Mouse (Mus musculus): ENCODE measurements around the gene Tbcc. TPM values are rescaled to one million over a fixed set of nuclear protein-coding genes. Genes with fewer than 3 reads are reported as not detected.
A peak's percentile ranks its signal among the peaks of the same experiment; 100 is the strongest.
"Not testable (repeated sequence)": the region's sequence is repeated elsewhere in the genome, so short reads cannot be mapped to it uniquely, and the experiment has no call there.

The Tbcc gene
- polyA plus RNA-seq (2014; fragmentation: Nextera tagmentation; extraction: Ambion mirVana): 43.5 and 43.7 TPM in 2 replicates

DNA sequence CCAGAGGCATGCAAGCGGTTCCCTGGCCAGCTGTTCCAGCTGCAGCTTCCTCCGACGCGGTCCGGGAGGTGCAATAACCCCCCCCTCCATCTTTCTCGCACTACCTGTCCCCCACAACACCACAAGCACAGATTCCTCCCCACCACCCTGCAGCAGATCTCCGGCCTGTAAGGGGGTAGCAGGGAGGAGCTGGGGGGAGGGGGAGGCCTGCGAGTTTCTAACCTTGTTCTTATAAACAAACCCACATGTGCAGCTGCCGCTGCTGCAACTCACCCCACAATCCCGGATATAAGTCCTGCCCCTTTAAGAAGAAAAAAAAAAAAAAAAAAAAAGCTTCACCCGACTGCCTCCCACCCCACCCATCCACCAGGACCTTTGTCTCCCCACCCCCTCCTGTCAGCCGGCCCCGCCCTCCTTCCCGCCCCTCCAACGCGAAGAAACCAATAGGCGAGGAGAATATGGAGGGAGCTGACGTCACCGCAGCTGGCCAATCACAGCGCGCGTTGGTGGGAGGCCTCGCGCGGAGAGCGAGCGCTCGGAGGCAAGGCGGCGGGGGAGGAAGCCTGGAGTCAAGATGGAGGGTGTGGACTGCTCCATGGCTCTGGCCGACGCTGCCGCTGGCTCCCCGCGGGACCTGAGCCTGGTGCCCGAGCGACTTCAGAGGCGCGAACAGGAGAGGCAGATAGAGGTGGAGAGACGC, at the start of gene Tbcc:
Gene Tbcc, plus strand, starts transcription at position 569 of the 700 bp plus-strand sequence.
- peak; percentile 94 for DNase-seq (ENCODE audit: low spot score)
- H3K27me3 ChIP-seq (replicated peaks; ENCODE audit: control insufficient read depth, insufficient read depth, low read length): no peaks in the 10 kb centered on the region
- H3K4me3 ChIP-seq (ENCODE audit: low read depth, low read length): peak within 1 kb of the TSS; percentile 94
- peak within 1 kb of the TSS; percentile 91 for H3K9ac ChIP-seq (ENCODE audit: low read depth, low read length)
- H3K4me2 ChIP-seq: peak within 1 kb of the TSS; percentile 99
- no peaks in the 10 kb centered on the region for H3K9me3 ChIP-seq (ENCODE audit: control insufficient read depth, low read length)
- H3K27ac ChIP-seq (ENCODE audit: low read depth, low read length): peak within 1 kb of the TSS; percentile 93
- under 1% methylated on average over 40 of the region's 40 CpGs for WGBS
- peaks cover 7% of the 10 kb centered on the region for H3K36me3 ChIP-seq (ENCODE audit: control insufficient read depth, insufficient read depth, low read length)
- peak; percentile 87 for ATAC-seq (replicated peaks; ENCODE audit: low FRiP score)
- H3K4me1 ChIP-seq (replicated peaks; ENCODE audit: control insufficient read depth, insufficient read depth, low read length): peaks cover 35% of the 10 kb centered on the region

DNA sequence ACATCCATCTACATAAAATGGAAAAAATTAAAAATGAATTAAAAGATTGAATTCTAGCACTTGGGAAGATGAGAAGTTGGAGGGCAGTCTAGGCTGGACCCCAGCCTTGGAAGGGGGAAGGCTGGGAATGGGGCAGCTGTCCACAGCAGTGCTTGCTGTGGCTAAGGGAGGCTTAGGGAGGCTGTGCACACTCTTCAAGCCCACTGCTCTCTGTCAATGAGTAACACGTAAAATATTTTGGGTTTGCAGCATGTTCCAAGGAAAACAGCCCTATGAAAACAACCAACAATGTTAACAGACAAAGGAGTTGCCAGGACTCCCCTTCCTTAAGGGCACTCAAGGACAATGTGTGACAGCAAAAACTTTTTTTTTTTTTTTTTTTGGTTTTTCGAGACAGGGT, 47.5 kb upstream of the Tbcc start:
- DNase-seq (ENCODE audit: low spot score): no peak
- Histone ChIP-seq H3K4me2 (no peak overlapping the region), H3K27me3 (replicated peaks; ENCODE audit: control insufficient read depth, insufficient read depth, low read length) (no peaks in the 10 kb centered on the region), H3K4me1 (replicated peaks; ENCODE audit: control insufficient read depth, insufficient read depth, low read length) (peaks cover 5% of the 10 kb centered on the region; the same call in 1 of the 2 replicates), H3K36me3 (ENCODE audit: control insufficient read depth, insufficient read depth, low read length) (0 out of 2 replicates have a peak, but pooled peaks cover 3% of the 10 kb centered on the region), H3K4me3 (ENCODE audit: low read depth, low read length) (no peak overlapping the region), H3K27ac (ENCODE audit: low read depth, low read length) (no peak overlapping the region; the same call in 1 of the 2 replicates), H3K9ac (ENCODE audit: low read depth, low read length) (no peak overlapping the region), H3K9me3 (ENCODE audit: control insufficient read depth, low read length) (no peaks in the 10 kb centered on the region)
- ATAC-seq (replicated peaks; ENCODE audit: low FRiP score): no peak
- 82% methylated on average over 2 of the region's 2 CpGs for WGBS

DNA sequence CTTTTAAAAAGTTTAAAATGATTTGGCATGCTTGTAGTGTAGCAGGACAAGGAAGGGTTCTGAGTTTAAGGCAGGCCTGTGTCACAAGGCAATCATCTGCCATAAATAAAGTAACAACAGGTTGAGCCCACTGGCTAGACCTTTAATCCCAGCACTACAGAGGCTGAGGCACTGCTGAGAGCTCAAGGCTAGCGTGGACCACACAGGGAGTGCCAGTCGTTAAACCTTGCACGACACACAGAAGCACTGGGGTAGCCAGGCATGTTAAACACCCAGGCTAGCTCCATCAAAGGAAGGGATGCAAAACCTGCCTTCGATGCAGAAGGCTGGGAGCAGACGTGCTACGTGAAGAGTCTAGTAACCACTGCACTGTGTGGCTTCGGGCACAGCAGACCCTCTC, 46.8 kb upstream of the Tbcc start:
- 82% methylated on average over 7 of the region's 7 CpGs for WGBS
- no peak overlapping the region for H3K4me3 ChIP-seq (ENCODE audit: low read depth, low read length)
- H3K4me2 ChIP-seq: no peak overlapping the region
- no peak overlapping the region for H3K9ac ChIP-seq (ENCODE audit: low read depth, low read length)
- no peaks in the 10 kb centered on the region for H3K27me3 ChIP-seq (replicated peaks; ENCODE audit: control insufficient read depth, insufficient read depth, low read length)
- no peak for ATAC-seq (replicated peaks; ENCODE audit: low FRiP score)
- DNase-seq (ENCODE audit: low spot score): no peak
- 0 out of 2 replicates have a peak, but pooled peaks cover 3% of the 10 kb centered on the region for H3K36me3 ChIP-seq (ENCODE audit: control insufficient read depth, insufficient read depth, low read length)
- no peaks in the 10 kb centered on the region; the same call in 1 of the 2 replicates for H3K4me1 ChIP-seq (replicated peaks; ENCODE audit: control insufficient read depth, insufficient read depth, low read length)
- no peaks in the 10 kb centered on the region for H3K9me3 ChIP-seq (ENCODE audit: control insufficient read depth, low read length)
- no peak overlapping the region for H3K27ac ChIP-seq (ENCODE audit: low read depth, low read length)

DNA sequence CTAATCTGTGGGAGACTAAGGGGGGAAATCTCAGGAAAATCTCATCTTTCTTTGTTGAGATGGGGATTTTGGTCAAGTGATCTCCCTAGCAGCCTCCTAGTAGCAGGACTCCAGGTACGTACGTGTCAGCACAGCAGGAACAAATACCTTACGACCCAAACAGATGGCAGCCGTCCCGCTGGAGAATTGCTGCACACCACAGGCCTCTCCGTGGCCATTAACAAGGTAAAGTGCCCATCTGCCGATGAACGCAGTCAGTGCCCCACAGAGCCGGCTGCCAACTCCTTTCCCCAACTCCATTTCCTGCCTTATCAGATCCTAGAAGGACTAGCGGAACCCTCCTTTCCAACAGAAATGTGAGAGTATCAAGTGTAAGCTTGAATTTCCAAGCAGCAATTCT, 45.7 kb upstream of the Tbcc start:
- Histone ChIP-seq H3K36me3 (ENCODE audit: control insufficient read depth, insufficient read depth, low read length) (0 out of 2 replicates have a peak, but pooled peaks cover 5% of the 10 kb centered on the region), H3K4me2 (no peak overlapping the region), H3K9me3 (ENCODE audit: control insufficient read depth, low read length) (no peaks in the 10 kb centered on the region), H3K27ac (ENCODE audit: low read depth, low read length) (no peak overlapping the region), H3K4me1 (replicated peaks; ENCODE audit: control insufficient read depth, insufficient read depth, low read length) (no peaks in the 10 kb centered on the region; the same call in 1 of the 2 replicates), H3K4me3 (ENCODE audit: low read depth, low read length) (no peak overlapping the region), H3K27me3 (replicated peaks; ENCODE audit: control insufficient read depth, insufficient read depth, low read length) (no peaks in the 10 kb centered on the region), H3K9ac (ENCODE audit: low read depth, low read length) (no peak overlapping the region)
- no peak for DNase-seq (ENCODE audit: low spot score)
- no peak for ATAC-seq (replicated peaks; ENCODE audit: low FRiP score)
- 78% methylated on average over 10 of the region's 10 CpGs for WGBS

DNA sequence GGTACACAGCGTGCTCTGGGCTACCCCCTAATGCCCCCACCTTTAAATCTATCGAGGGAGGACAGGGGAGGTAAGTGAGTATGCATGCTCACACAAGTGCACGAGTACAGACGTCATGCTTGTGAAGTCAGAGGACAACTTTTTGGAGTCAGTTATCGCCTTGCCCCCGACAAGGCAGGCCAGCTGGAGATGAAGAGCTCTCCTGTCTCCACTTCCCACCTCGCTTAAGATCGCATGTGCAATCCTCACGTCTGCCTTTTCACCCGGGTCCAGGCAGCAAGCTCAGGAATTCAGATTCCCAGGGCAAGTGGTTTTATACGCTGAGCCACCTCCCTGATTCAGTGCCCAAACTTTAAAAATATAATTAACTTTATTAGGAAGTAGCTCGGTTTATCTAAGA, 45.2 kb upstream of the Tbcc start:
- Histone ChIP-seq H3K4me3 (ENCODE audit: low read depth, low read length) (no peak overlapping the region), H3K4me1 (replicated peaks; ENCODE audit: control insufficient read depth, insufficient read depth, low read length) (no peaks in the 10 kb centered on the region; the same call in 1 of the 2 replicates), H3K9ac (ENCODE audit: low read depth, low read length) (no peak overlapping the region), H3K36me3 (ENCODE audit: control insufficient read depth, insufficient read depth, low read length) (0 out of 2 replicates have a peak, but pooled peaks cover 5% of the 10 kb centered on the region), H3K27ac (ENCODE audit: low read depth, low read length) (no peak overlapping the region), H3K27me3 (replicated peaks; ENCODE audit: control insufficient read depth, insufficient read depth, low read length) (no peaks in the 10 kb centered on the region), H3K9me3 (ENCODE audit: control insufficient read depth, low read length) (no peaks in the 10 kb centered on the region), H3K4me2 (no peak overlapping the region)
- DNase-seq (ENCODE audit: low spot score) (no peak), ATAC-seq (replicated peaks; ENCODE audit: low FRiP score) (no peak)
- WGBS: 82% methylated on average over 12 of the region's 12 CpGs

DNA sequence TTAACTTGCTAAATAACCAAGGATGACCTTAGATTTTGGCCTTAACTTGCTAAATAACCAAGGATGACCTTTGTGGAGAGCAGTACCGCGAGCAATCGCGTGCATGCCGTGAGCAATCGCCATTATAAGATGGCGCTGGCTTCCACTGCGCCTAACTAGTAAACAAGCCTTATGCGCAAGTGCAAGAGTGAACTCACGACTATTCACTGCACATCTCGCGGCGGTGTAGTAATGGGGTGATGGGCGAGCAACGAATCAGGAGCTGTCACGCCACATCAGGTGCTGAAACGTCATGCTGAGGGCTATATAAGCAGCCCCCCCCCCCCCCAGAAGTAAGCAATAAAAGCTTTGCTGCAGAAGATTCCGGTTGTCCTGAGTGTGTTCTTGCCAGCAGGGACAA, 43.9 kb upstream of the Tbcc start:
- not testable (repeated sequence) for H3K27ac ChIP-seq (ENCODE audit: low read depth, low read length); H3K36me3 ChIP-seq (ENCODE audit: control insufficient read depth, insufficient read depth, low read length); H3K4me3 ChIP-seq (ENCODE audit: low read depth, low read length); ATAC-seq (replicated peaks; ENCODE audit: low FRiP score); H3K4me2 ChIP-seq; H3K9me3 ChIP-seq (ENCODE audit: control insufficient read depth, low read length); H3K9ac ChIP-seq (ENCODE audit: low read depth, low read length); H3K4me1 ChIP-seq (replicated peaks; ENCODE audit: control insufficient read depth, insufficient read depth, low read length); DNase-seq (ENCODE audit: low spot score); H3K27me3 ChIP-seq (replicated peaks; ENCODE audit: control insufficient read depth, insufficient read depth, low read length)
- WGBS: 94% methylated on average over 18 of the region's 18 CpGs

DNA sequence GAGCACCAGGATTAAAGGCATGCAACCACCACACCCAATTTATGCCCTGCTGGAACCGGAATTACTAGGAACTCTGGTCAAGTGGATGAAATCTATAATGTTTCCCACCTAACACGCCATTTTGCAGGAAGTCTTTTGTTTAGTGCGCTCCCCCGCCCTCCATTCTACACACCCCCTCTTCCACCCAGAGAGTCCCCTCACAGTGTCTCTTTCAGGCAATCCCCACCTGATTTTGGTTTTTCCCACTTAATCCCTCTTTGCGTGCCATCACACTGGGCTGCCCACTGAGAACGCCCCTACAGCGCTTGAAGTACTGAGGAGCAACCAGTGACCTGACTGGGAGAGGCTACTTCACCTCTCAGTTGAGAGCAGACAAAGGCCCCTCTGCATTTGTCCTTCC, 43.3 kb upstream of the Tbcc start:
- Histone ChIP-seq H3K36me3 (ENCODE audit: control insufficient read depth, insufficient read depth, low read length) (0 out of 2 replicates have a peak, but pooled peaks cover 2% of the 10 kb centered on the region), H3K4me1 (replicated peaks; ENCODE audit: control insufficient read depth, insufficient read depth, low read length) (no peaks in the 10 kb centered on the region), H3K27ac (ENCODE audit: low read depth, low read length) (no peak overlapping the region), H3K27me3 (replicated peaks; ENCODE audit: control insufficient read depth, insufficient read depth, low read length) (no peaks in the 10 kb centered on the region), H3K4me3 (ENCODE audit: low read depth, low read length) (no peak overlapping the region), H3K9me3 (ENCODE audit: control insufficient read depth, low read length) (no peaks in the 10 kb centered on the region), H3K4me2 (no peak overlapping the region), H3K9ac (ENCODE audit: low read depth, low read length) (no peak overlapping the region)
- ATAC-seq (replicated peaks; ENCODE audit: low FRiP score) (no peak), DNase-seq (ENCODE audit: low spot score) (no peak)
- 93% methylated on average over 7 of the region's 7 CpGs for WGBS

DNA sequence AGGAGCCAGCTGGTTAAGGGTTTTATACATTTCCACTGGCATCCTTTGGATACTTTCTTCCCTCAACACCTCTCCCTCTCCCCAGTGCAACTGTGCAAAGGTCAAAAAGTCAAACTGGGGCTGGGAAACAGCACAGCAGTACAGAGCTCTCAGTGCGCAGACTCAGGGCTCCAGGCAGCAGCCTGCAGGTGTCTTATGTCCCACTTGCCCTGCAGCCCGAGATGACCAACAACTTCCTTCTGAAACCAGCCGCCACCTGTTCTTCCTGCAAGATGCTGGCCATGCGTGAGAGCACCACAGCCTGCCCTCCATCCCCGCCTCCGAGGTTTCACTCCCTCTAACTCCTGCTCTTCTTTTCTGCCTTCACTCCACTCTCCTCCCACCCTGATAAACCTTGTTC, 37.8 kb upstream of the Tbcc start:
- no peak overlapping the region for H3K9ac ChIP-seq (ENCODE audit: low read depth, low read length)
- H3K36me3 ChIP-seq (ENCODE audit: control insufficient read depth, insufficient read depth, low read length): 0 out of 2 replicates have a peak, but pooled peaks cover 2% of the 10 kb centered on the region
- H3K4me3 ChIP-seq (ENCODE audit: low read depth, low read length): no peak overlapping the region

DNA sequence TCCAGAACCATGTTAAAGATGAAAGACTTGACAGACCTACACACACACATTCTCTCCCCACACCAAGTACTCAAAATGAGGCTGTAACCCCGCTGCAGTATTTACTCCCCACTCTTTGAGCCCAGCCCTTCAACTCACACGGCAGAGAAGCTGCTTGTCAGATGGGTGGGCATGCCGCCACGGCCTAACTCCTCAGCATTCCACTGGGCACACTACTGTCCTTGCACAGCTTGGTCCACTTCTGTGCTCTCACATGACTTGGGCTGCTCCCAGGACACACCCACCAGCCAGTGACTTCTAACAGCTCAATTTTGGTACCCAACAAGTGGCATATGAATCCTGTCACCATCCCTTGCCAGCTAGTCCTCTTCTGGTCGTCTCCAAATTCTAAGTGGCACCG, 37.2 kb upstream of the Tbcc start:
- no peak overlapping the region for H3K4me3 ChIP-seq (ENCODE audit: low read depth, low read length)
- peaks cover 23% of the 10 kb centered on the region for H3K4me1 ChIP-seq (replicated peaks; ENCODE audit: control insufficient read depth, insufficient read depth, low read length)
- no peak overlapping the region for H3K9ac ChIP-seq (ENCODE audit: low read depth, low read length)
- DNase-seq (ENCODE audit: low spot score): no peak
- no peaks in the 10 kb centered on the region for H3K9me3 ChIP-seq (ENCODE audit: control insufficient read depth, low read length)
- H3K27ac ChIP-seq (ENCODE audit: low read depth, low read length): peak overlapping the region; percentile 35
- 65% methylated on average over 6 of the region's 6 CpGs for WGBS
- H3K4me2 ChIP-seq: no peak overlapping the region
- 0 out of 2 replicates have a peak, but pooled peaks cover 2% of the 10 kb centered on the region for H3K36me3 ChIP-seq (ENCODE audit: control insufficient read depth, insufficient read depth, low read length)
- ATAC-seq (replicated peaks; ENCODE audit: low FRiP score): no peak
- no peaks in the 10 kb centered on the region for H3K27me3 ChIP-seq (replicated peaks; ENCODE audit: control insufficient read depth, insufficient read depth, low read length)

More for the DNA sequence above, 37.8 kb upstream of the Tbcc start:
- peaks cover 23% of the 10 kb centered on the region for H3K4me1 ChIP-seq (replicated peaks; ENCODE audit: control insufficient read depth, insufficient read depth, low read length)
- no peaks in the 10 kb centered on the region for H3K9me3 ChIP-seq (ENCODE audit: control insufficient read depth, low read length)
- no peak overlapping the region for H3K4me2 ChIP-seq
- no peak for ATAC-seq (replicated peaks; ENCODE audit: low FRiP score)
- WGBS: 44% methylated on average over 6 of the region's 6 CpGs
- H3K27ac ChIP-seq (ENCODE audit: low read depth, low read length): no peak overlapping the region
- H3K27me3 ChIP-seq (replicated peaks; ENCODE audit: control insufficient read depth, insufficient read depth, low read length): no peaks in the 10 kb centered on the region
- no peak for DNase-seq (ENCODE audit: low spot score)
